Comparison of ENCODE assay signal across 14 mouse cellular contexts in the genomic region with DNA sequence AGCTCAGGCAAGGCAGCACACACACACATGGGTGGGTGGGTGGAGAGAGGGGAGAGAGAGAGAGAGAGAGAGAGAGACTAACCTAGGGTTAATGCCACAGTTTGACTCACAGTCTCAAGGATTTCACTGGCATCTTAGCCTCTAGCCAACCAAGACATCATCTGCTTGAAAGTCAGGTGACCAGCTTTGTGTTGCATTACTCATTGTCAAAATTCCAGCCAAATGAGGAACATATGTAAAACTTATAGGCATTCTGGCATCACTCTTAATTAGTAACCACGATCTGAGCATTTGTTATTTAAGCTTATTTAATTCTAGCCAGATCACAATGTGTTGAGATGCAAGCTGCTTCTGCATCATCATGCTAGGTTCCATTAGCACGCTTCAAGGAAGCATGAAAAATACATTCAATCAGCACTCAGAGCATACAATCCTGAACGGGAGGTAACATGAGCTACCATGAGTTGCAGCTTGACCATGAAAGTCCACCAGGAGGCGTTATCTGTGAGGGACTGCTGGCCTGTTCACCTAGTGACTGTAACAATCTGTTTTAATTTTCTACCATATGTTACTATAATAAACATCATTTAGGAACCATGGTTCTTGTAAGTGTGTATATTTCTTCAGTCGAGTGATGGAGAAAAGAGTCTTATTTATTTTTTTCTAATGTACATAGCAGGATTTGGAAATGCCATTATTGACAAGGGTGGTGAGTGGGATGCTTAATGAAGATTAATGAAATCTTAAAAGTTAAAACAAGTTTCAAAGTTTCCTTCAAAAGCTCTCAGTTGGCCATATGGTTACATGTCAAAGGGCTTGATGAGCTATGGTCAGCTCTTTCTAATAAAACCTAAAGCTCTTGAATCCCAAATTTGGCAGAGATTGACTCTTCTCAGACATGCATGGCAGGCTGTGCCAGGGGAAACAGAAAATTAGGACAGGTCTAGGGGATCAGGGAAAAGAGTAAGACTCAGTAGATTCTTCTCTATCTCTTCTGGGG.
"Had no signal": no experiment of that assay in that cellular context is flagged by ENCODE, and none has a peak within 500 bp of the region (broad histone marks: within the 10 kb centered on the region; RNA-seq: fewer than 3 reads in every experiment).

No protein-coding gene starts in this region.

- H3K36me3 ChIP-seq: limb, embryonic 13.5 days; midbrain, embryonic 10.5 days; neural tube, embryonic 15.5 days had no signal

- H3K4me3 ChIP-seq: limb, embryonic 13.5 days; midbrain, embryonic 10.5 days; myocyte; neural tube, embryonic 15.5 days had no signal

- H3K9ac ChIP-seq: limb, embryonic 13.5 days; liver, embryonic 14.5 days; neural tube, embryonic 15.5 days had no signal

- H3K27me3 ChIP-seq: limb, embryonic 13.5 days; neural tube, embryonic 15.5 days had no signal

- DNase-seq: kidney, postnatal 36 days; left cerebral cortex, postnatal 4 days; lung, adult 18-20 months; midbrain, embryonic 14.5 days; right cerebral cortex, adult 18-20 months; right cerebral cortex, postnatal 25 days; thymus, postnatal 4 days had no signal

- H3K4me2 ChIP-seq: limb, embryonic 13.5 days; neural tube, embryonic 15.5 days had no signal

- H3K4me1 ChIP-seq: limb, embryonic 13.5 days; midbrain, embryonic 10.5 days; neural tube, embryonic 15.5 days had no signal

- H3K27ac ChIP-seq: kidney, postnatal 0 days; limb, embryonic 13.5 days; liver, embryonic 14.5 days; midbrain, embryonic 10.5 days; neural tube, embryonic 15.5 days; stomach, postnatal 0 days had no signal

- H3K9me3 ChIP-seq: limb, embryonic 13.5 days; midbrain, embryonic 10.5 days; neural tube, embryonic 15.5 days had no signal
